Mouse (Mus musculus) G1E (cell line): ENCODE data around the gene Bend7.

Experiments used
- CTCF ChIP-seq: IDR thresholded peaks from 2 replicates; pipeline ENCODE4 v1.5.1; 2012; ENCODE audit warnings: low read depth, low read length, inconsistent platforms, mixed read lengths
- GATA1 ChIP-seq: IDR thresholded peaks from 2 replicates; pipeline ENCODE4 v1.6.1; 2012; ENCODE audit warnings: borderline replicate concordance, low read length, inconsistent platforms, mixed read lengths
- GATA2 ChIP-seq: IDR thresholded peaks from 2 replicates; pipeline ENCODE4 v1.6.1; 2012; ENCODE audit warnings: low read depth, low read length, inconsistent platforms, borderline replicate concordance
- TAL1 ChIP-seq: conservative IDR thresholded peaks from 2 replicates; pipeline ENCODE4 v1.6.1; 2012; ENCODE audit warnings: low read depth, low read length, inconsistent platforms, mixed read lengths

DNA sequence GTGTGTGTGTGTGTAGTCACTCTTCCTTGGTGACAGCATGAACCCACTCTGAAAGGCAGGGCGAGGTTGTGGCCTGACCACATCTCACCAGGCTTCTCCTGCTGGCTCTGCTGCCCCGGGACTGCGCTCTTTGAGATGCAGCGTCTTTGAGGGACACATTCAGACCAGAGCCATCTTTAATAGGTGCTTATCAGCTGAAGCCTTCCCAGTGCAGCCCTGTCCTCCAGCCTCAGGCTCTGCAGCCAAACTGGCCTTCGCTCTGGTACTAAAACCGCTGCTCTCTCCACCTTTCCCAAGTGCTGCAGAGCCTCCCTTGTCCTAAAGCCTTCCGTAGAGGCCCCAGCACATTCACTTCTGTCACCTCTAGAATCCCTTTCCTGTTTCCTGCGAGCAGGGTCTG lies 74.0 kb downstream of the Bend7 start:
- TF ChIP-seq CTCF (no peak), GATA2 (no peak), TAL1 (no peak), GATA1 (no peak)
